15 mouse cellular contexts compared by ENCODE assay signal in genomic region chr7:36061679-36062078, GRCm38 (mm10).
"Had no signal": no experiment of that assay in that cellular context is flagged by ENCODE, and none has a peak within 500 bp of the region (broad histone marks: within the 10 kb centered on the region; RNA-seq: fewer than 3 reads in every experiment).

No protein-coding gene starts in this region.

- H3K9ac ChIP-seq: liver, embryonic 14.5 days; lung, embryonic 14.5 days; midbrain, embryonic 13.5 days; midbrain, embryonic 15.5 days; neural tube, embryonic 12.5 days; stomach, embryonic 15.5 days had no signal

- H3K4me2 ChIP-seq: lung, embryonic 14.5 days; midbrain, embryonic 11.5 days; midbrain, embryonic 13.5 days; midbrain, embryonic 15.5 days; neural tube, embryonic 12.5 days; stomach, embryonic 15.5 days had no signal

- H3K9me3 ChIP-seq: midbrain, embryonic 13.5 days; midbrain, embryonic 15.5 days; neural tube, embryonic 12.5 days; stomach, embryonic 15.5 days had no signal

- H3K27me3 ChIP-seq: megakaryocyte, embryonic 14.5 days; midbrain, embryonic 13.5 days; midbrain, embryonic 15.5 days; neural tube, embryonic 12.5 days; stomach, embryonic 15.5 days had no signal

- H3K27ac ChIP-seq: liver, embryonic 14.5 days; midbrain, embryonic 13.5 days; midbrain, embryonic 15.5 days; neural tube, embryonic 12.5 days; stomach, embryonic 15.5 days; stomach, postnatal 0 days had no signal

- H3K4me3 ChIP-seq: megakaryocyte, embryonic 14.5 days; midbrain, embryonic 13.5 days; midbrain, embryonic 15.5 days; neural tube, embryonic 12.5 days; stomach, embryonic 15.5 days had no signal

- H3K36me3 ChIP-seq: midbrain, embryonic 13.5 days; midbrain, embryonic 15.5 days; neural tube, embryonic 12.5 days; stomach, embryonic 15.5 days had no signal

- ATAC-seq: midbrain, embryonic 13.5 days; midbrain, embryonic 15.5 days had no signal

- DNase-seq: lung, adult 18-20 months; lung, embryonic 14.5 days; lung, postnatal 10 days; lung, postnatal 4 days; thymus, adult 18-20 months; thymus, postnatal 14 days; thymus, postnatal 36 days had no signal

- H3K4me1 ChIP-seq: megakaryocyte, embryonic 14.5 days; stomach, embryonic 15.5 days had no signal
